In the genomic region with DNA sequence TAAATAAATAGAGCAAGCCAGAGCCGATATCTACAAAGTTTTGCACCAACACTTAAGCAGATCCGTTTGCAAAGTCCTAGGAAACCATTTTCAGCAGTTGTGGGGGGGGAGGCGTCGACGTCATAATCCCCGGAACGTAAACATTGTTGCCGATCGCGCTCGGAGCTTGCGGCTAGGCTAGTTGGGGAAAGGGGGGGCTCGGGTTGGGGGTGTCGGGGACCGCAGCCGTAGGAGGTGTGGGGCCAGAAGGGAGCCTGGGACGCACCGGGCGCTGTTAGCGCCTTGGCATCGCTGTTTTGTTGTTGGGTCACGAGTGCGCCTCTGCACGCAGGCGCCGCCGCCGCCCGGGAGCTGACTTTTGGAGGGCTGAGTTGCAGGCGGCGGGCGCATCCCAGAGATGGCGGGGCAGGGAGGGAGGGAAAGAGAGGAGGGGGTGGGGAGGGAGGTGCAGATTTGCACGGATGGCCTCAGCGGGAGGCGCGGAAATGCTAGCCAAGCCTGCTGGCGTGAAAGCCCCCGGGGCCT, we compare ENCODE assay signal across 8 mouse cellular contexts. TPM values are rescaled to one million over a fixed set of nuclear protein-coding genes. Genes with fewer than 3 reads are reported as not detected.
A peak's percentile ranks its signal among the peaks of the same experiment; 100 is the strongest.
DNase-seq lines count a peak whose midpoint lies in the region; ATAC-seq lines count a peak whose summit lies in the region.

No protein-coding gene starts in this region.

- H3K27ac ChIP-seq in hindbrain, embryonic 14.5 days: peak overlapping the region; percentile 71

- peak overlapping the region; percentile 99 for H3K4me2 ChIP-seq in hindbrain, embryonic 14.5 days (replicated peaks)

- under 1% methylated on average over 37 of the region's 39 CpGs for WGBS in hindbrain, embryonic 14.5 days

- H3K4me3 ChIP-seq in hindbrain, embryonic 14.5 days (replicated peaks; ENCODE audit: low read length): peak overlapping the region; percentile 63

- peak overlapping the region; percentile 69 for H3K9ac ChIP-seq in hindbrain, embryonic 14.5 days

- peaks cover 43% of the 10 kb centered on the region for H3K4me1 ChIP-seq in hindbrain, embryonic 14.5 days (replicated peaks; ENCODE audit: control insufficient read depth, insufficient read depth, low read length)

- ATAC-seq in hindbrain, embryonic 14.5 days (ENCODE audit: low FRiP score): peak; percentile 52; the same call in 1 of the 2 replicates
- ATAC-seq in megakaryocyte, adult 5-6 weeks (ENCODE audit: poor library complexity, severe bottlenecking): peak; percentile 52

- peak; percentile 68 for DNase-seq in Muller cell, postnatal 12 days (ENCODE audit: inconsistent ontology term)
- peak; percentile 74 for DNase-seq in cerebellum, adult 8-10 months
- peak; percentile 55 to 63 for DNase-seq in frontal cortex, postnatal 36 days (ENCODE audit: low spot score in 2 of 2)
- DNase-seq in hindbrain, embryonic 14.5 days (ENCODE audit: low spot score): peak; percentile 77
- peak; percentile 61 to 72 for DNase-seq in left cerebral cortex, adult 18-20 months (ENCODE audit: low spot score in 2 of 2)
- DNase-seq in right cerebral cortex, adult 18-20 months: peak; percentile 77
- peak; percentile 49 for DNase-seq in urinary bladder, postnatal 10 days (ENCODE audit: low spot score)

- H3K36me3 ChIP-seq in hindbrain, embryonic 14.5 days (replicated peaks; ENCODE audit: control insufficient read depth, insufficient read depth): no peaks in the 10 kb centered on the region

- H3K9me3 ChIP-seq in hindbrain, embryonic 14.5 days (ENCODE audit: control insufficient read depth, low read length): no peaks in the 10 kb centered on the region

- H3K27me3 ChIP-seq in hindbrain, embryonic 14.5 days (ENCODE audit: control insufficient read depth, insufficient read depth, low read length): no peaks in the 10 kb centered on the region

RNA-seq across cellular contexts. Expression of gene Kdm2b, which starts 0.6 kb away (rescaled TPM):
- 80.8 and 87.1 TPM in 2 replicates for polyA plus RNA-seq in hindbrain, embryonic 14.5 days (2014; fragmentation: Nextera tagmentation; extraction: Ambion mirVana)
- 10 to 100 TPM; 24.2 to 25.5 TPM for total RNA-seq in left cerebral cortex, adult 18-20 months (2021)
- total RNA-seq in megakaryocyte, adult 5-6 weeks (2015): 29.1 and 38.3 TPM in 2 replicates
- 31.6 and 38.6 TPM in 2 replicates for total RNA-seq in megakaryocyte, adult 5-6 weeks (2017)

RNA-seq across cellular contexts. Expression of gene Orai1, which starts 25.8 kb away (rescaled TPM):
- polyA plus RNA-seq in hindbrain, embryonic 14.5 days (2014; fragmentation: Nextera tagmentation; extraction: Ambion mirVana): 16.2 and 18.0 TPM in 2 replicates
- total RNA-seq in left cerebral cortex, adult 18-20 months (2021): 1 to 10 TPM; 8.8 to 10.0 TPM
- 80.5 and 87.4 TPM in 2 replicates for total RNA-seq in megakaryocyte, adult 5-6 weeks (2015)
- total RNA-seq in megakaryocyte, adult 5-6 weeks (2017): 21.0 and 21.8 TPM in 2 replicates

RNA-seq across cellular contexts. Expression of gene Morn3, which starts 57.8 kb away (rescaled TPM):
- polyA plus RNA-seq in hindbrain, embryonic 14.5 days (2014; fragmentation: Nextera tagmentation; extraction: Ambion mirVana): 0.79 TPM in 1 of 2 replicates, not detected in the other
- total RNA-seq in left cerebral cortex, adult 18-20 months (2021): under 1 TPM in 1 of 2 experiments, not detected in 1; 0.40 TPM
- total RNA-seq in megakaryocyte, adult 5-6 weeks (2015): not detected in 2 replicates
- not detected in 2 replicates for total RNA-seq in megakaryocyte, adult 5-6 weeks (2017)

Comparison
In these comparisons a context has a peak if more than half of its experiments do, and no peak if none do; other contexts are left out.
1. Peak in every context shown above with its lines: DNase-seq, ATAC-seq, H3K4me3 ChIP-seq and H3K27ac ChIP-seq.